Mouse (Mus musculus) kidney, embryonic 16.5 days (tissue): ENCODE results near the gene Zbtb40. TPM values are rescaled to one million over a fixed set of nuclear protein-coding genes. Genes with fewer than 3 reads are reported as not detected.

Source experiments
- ATAC-seq: fragments of 200-750 bp; cut with Nextera tagmentation; 2 replicates; pipeline ENCODE4 v1.8.0; 2017; ENCODE audit warnings: moderate TSS enrichment; ENCODE audit not compliant: low FRiP score, low TSS enrichment
- H3K27ac ChIP-seq: fragments of 300-500 bp; sonication (generic); 2 replicates; pipeline ENCODE4 v1.5.1; 2014; ENCODE audit warnings: low read length
- H3K27me3 ChIP-seq: fragments of 300-500 bp; sonication (generic); 2 replicates; pipeline ENCODE4 v1.6.1; 2014; ENCODE audit warnings: low read length, control low read depth, mixed read lengths; ENCODE audit not compliant: insufficient read depth
- H3K36me3 ChIP-seq: fragments of 300-500 bp; sonication (generic); 2 replicates; pipeline ENCODE4 v1.6.1; 2014; ENCODE audit warnings: low read length, control low read depth, mixed read lengths; ENCODE audit not compliant: insufficient read depth
- H3K4me1 ChIP-seq: fragments of 300-500 bp; sonication (generic); 2 replicates; pipeline ENCODE4 v1.6.1; 2014; ENCODE audit warnings: low read length, control low read depth, mixed read lengths; ENCODE audit not compliant: insufficient read depth
- H3K4me2 ChIP-seq: fragments of 300-500 bp; sonication (generic); replicated peaks from 2 replicates; pipeline ENCODE4 v1.6.1; 2014; ENCODE audit warnings: low read depth, low read length
- H3K4me3 ChIP-seq: fragments of 300-500 bp; sonication (generic); 2 replicates; pipeline ENCODE4 v1.5.1; 2014; ENCODE audit warnings: mild to moderate bottlenecking, low read length
- H3K9ac ChIP-seq: fragments of 300-500 bp; sonication (generic); replicated peaks from 2 replicates; pipeline ENCODE4 v1.6.1; 2014; ENCODE audit warnings: low read length
- H3K9me3 ChIP-seq: fragments of 300-500 bp; sonication (generic); 2 replicates; pipeline ENCODE4 v1.6.1; 2016; ENCODE audit warnings: low read length, control low read depth
- WGBS: fragments of 180-500 bp; shearing (Covaris S2); extraction: QIAGEN DNeasy Blood & Tissue Kit; methylation state at CpG from one replicate; pipeline ENCODE4 v1.1.7; 2014; 5-methylcytosine and 5-hydroxymethylcytosine counted together
- polyA plus RNA-seq: library from polyadenylated mRNA; unstranded; fragments of >200 nt; fragmentation: Nextera tagmentation; extraction: Ambion mirVana; gene quantifications from 2 replicates; pipeline ENCODE4 v1.2.1, GENCODE M21; 2015

Gene Zbtb40
- polyA plus RNA-seq, 1 experiment from 2014 or later = 4.9 TPM

GRCm38 (mm10) chr4:137065846-137066245 is 17.2 kb upstream of the Zbtb40 start:
- 0 out of 2 replicates have a peak, but pooled peaks cover 3% of the 10 kb centered on the region for H3K27me3 ChIP-seq
- H3K9me3 ChIP-seq = no peaks in the 10 kb centered on the region
- no peak for ATAC-seq
- H3K9ac ChIP-seq = no peak overlapping the region
- H3K4me3 ChIP-seq = no peak overlapping the region
- no peaks in the 10 kb centered on the region for H3K36me3 ChIP-seq
- no peaks in the 10 kb centered on the region for H3K4me1 ChIP-seq
- WGBS = 82% methylated on average over 6 of the region's 6 CpGs
- no peak overlapping the region for H3K27ac ChIP-seq
- H3K4me2 ChIP-seq = no peak overlapping the region

DNA sequence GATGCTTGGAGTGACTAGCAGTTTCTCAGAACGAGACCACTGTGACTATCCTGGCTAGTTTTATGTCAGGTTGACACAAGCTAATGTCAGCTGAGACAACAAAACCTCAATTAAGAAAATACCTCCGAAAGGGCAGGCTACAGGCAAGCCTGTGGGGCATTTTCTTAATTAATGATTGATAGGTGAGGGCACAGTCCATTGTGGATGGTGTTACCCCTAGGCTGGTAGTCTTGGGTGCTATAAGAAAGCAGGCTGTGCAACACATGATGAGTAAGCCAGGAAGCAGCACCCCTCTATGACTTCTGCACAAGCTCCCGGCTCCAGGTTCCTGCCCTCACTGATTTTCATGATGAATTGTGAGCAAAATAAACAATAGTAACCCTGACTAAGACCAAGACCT is 6.3 kb upstream of the Zbtb40 start:
- Histone ChIP-seq H3K4me2 (no peak overlapping the region), H3K36me3 (no peaks in the 10 kb centered on the region), H3K9ac (no peak overlapping the region), H3K4me1 (no peaks in the 10 kb centered on the region), H3K4me3 (no peak overlapping the region), H3K9me3 (peaks cover 3% of the 10 kb centered on the region), H3K27me3 (peaks cover 21% of the 10 kb centered on the region), H3K27ac (no peak overlapping the region)
- ATAC-seq = no peak
- WGBS = 64% methylated on average over 3 of the region's 3 CpGs

DNA sequence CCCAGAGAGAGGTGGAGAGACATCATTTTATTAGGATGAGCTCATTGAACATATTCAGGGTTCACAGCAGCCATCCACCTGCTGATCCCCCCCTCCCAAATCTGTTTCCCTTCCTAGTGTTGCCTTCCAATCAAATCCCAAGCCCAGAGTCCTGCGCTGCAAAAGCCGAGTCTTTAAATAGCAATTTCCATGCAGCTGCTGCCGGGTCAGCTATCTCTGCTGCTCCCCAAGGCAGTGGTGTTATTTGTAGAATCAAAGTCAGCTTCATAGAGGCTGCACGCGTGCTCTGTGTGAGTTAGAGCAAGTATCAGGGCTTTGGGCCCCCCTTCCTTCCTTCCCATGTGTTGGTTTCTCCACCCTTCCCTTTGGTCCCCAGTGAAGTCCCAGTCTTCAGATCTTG is 5.2 kb upstream of the Zbtb40 start:
- no peaks in the 10 kb centered on the region for H3K36me3 ChIP-seq
- 77% methylated on average over 5 of the region's 5 CpGs for WGBS
- no peak overlapping the region for H3K4me3 ChIP-seq
- H3K4me1 ChIP-seq = no peaks in the 10 kb centered on the region
- H3K4me2 ChIP-seq = no peak overlapping the region
- no peak overlapping the region for H3K27ac ChIP-seq
- peaks cover 24% of the 10 kb centered on the region for H3K27me3 ChIP-seq
- no peak overlapping the region for H3K9ac ChIP-seq
- H3K9me3 ChIP-seq = peaks cover 14% of the 10 kb centered on the region
- no peak for ATAC-seq

GRCm38 (mm10) chr4:137047840-137048549 is 606 bp downstream of the Zbtb40 start:
- WGBS = under 1% methylated on average over 52 of the region's 52 CpGs
- H3K4me1 ChIP-seq = peaks cover 24% of the 10 kb centered on the region

GRCm38 (mm10) chr4:137046110-137046509 is 2.5 kb downstream of the Zbtb40 start:
- Histone ChIP-seq H3K4me3 (no peak overlapping the region), H3K9ac (no peak overlapping the region), H3K27ac (no peak overlapping the region), H3K9me3 (peaks cover 15% of the 10 kb centered on the region), H3K4me2 (no peak overlapping the region), H3K36me3 (no peaks in the 10 kb centered on the region), H3K4me1 (peaks cover 31% of the 10 kb centered on the region), H3K27me3 (peaks cover 15% of the 10 kb centered on the region)
- WGBS = 95% methylated on average over 5 of the region's 5 CpGs
- no peak for ATAC-seq

More at GRCm38 (mm10) chr4:137047840-137048549, 606 bp downstream of the Zbtb40 start:
- peaks cover 20% of the 10 kb centered on the region for H3K27me3 ChIP-seq
- peak overlapping the region; percentile 79 for H3K4me2 ChIP-seq
- H3K36me3 ChIP-seq = no peaks in the 10 kb centered on the region
- peak overlapping the region; percentile 77 for H3K27ac ChIP-seq
- peak overlapping the region; percentile 87 for H3K9ac ChIP-seq
- H3K4me3 ChIP-seq = peak overlapping the region; percentile 97
- peaks cover 15% of the 10 kb centered on the region for H3K9me3 ChIP-seq
- peak; percentile 84 for ATAC-seq

DNA sequence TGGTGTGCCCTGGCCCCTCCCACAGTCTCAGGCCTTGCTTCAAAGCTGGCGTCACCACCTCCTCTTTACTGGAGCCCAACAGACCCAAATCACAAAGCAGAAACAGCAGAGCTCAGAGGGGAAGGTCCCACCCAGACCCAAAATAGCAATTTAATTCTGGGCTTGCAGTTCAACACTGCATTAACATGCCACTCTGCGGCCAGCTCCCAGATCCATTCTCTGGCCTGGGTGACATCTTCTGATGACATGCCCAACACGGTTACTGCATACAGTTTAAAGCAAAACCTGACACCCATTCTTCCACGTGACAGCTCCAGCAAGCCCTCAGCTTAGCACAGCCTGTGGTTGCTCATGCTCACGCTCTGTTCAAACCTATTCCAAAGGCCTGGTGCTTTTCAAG is 4.1 kb downstream of the Zbtb40 start:
- no peaks in the 10 kb centered on the region for H3K36me3 ChIP-seq
- H3K4me1 ChIP-seq = peaks cover 31% of the 10 kb centered on the region
- peaks cover 7% of the 10 kb centered on the region; the same call in 1 of the 2 replicates for H3K9me3 ChIP-seq
- WGBS = 43% methylated on average over 5 of the region's 5 CpGs
- H3K4me2 ChIP-seq = peak overlapping the region; percentile 3; the same call in 1 of the 2 replicates
- ATAC-seq = no peak
- H3K4me3 ChIP-seq = no peak overlapping the region
- no peaks in the 10 kb centered on the region for H3K27me3 ChIP-seq
- 0 out of 2 replicates have a peak overlapping the region, but pooled peaks have one; percentile 4 for H3K9ac ChIP-seq
- peak overlapping the region; percentile 15; the same call in 1 of the 2 replicates for H3K27ac ChIP-seq

DNA sequence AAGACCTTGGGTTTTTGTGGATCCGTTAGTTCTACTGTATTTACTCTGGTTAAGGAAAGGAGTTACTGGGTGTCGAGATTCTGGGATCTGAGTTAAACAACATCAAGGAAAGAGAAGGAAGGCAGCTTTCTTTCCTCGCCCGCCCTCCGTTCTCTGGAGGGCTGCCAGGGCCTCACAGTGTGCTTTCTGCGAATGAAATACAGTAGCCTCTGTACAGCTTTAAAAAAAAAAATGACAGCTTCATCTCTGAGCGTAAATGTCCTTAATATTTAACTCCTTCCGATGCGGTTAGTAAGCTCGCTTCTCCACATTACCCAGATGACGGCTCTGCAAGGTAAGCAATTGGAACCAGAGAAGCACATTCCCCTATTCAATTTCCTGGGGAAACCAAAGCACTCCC is 4.8 kb downstream of the Zbtb40 start:
- ATAC-seq = no peak
- 0 out of 2 replicates have a peak, but pooled peaks cover under 1% of the 10 kb centered on the region for H3K9me3 ChIP-seq
- peak overlapping the region; percentile 3 for H3K4me2 ChIP-seq
- no peaks in the 10 kb centered on the region for H3K27me3 ChIP-seq
- H3K4me1 ChIP-seq = peaks cover 31% of the 10 kb centered on the region
- WGBS = 27% methylated on average over 11 of the region's 11 CpGs
- H3K9ac ChIP-seq = peak overlapping the region; percentile 34; the same call in 1 of the 2 replicates
- H3K27ac ChIP-seq = peak overlapping the region; percentile 15
- no peak overlapping the region for H3K4me3 ChIP-seq
- H3K36me3 ChIP-seq = no peaks in the 10 kb centered on the region

- Histone ChIP-seq H3K4me3 (no peak overlapping the region), H3K9me3 (no peaks in the 10 kb centered on the region), H3K4me1 (peaks cover 25% of the 10 kb centered on the region), H3K9ac (no peak overlapping the region), H3K27me3 (no peaks in the 10 kb centered on the region), H3K4me2 (no peak overlapping the region), H3K27ac (no peak overlapping the region), H3K36me3 (no peaks in the 10 kb centered on the region)
- no peak for ATAC-seq
- 94% methylated on average over 8 of the region's 8 CpGs for whole genome bisulfite sequencing
Observed at GRCm38 (mm10) chr4:137042039-137042438, 6.6 kb downstream of the Zbtb40 start.

- Histone ChIP-seq H3K27me3 (no peaks in the 10 kb centered on the region), H3K36me3 (no peaks in the 10 kb centered on the region), H3K4me1 (peaks cover 25% of the 10 kb centered on the region), H3K4me3 (no peak overlapping the region), H3K9me3 (no peaks in the 10 kb centered on the region), H3K9ac (no peak overlapping the region), H3K27ac (peak overlapping the region; percentile 52; the same call in 1 of the 2 replicates), H3K4me2 (no peak overlapping the region)
- 57% methylated on average over 10 of the region's 10 CpGs for WGBS
- peak; percentile 71 for ATAC-seq
Observed at GRCm38 (mm10) chr4:137041161-137041621, 7.4 kb downstream of the Zbtb40 start.

- 93% methylated on average over 7 of the region's 7 CpGs for WGBS
- H3K27ac ChIP-seq = no peak overlapping the region
- ATAC-seq = no peak
- H3K4me1 ChIP-seq = peaks cover 18% of the 10 kb centered on the region
- no peaks in the 10 kb centered on the region for H3K9me3 ChIP-seq
- H3K27me3 ChIP-seq = no peaks in the 10 kb centered on the region
- no peak overlapping the region for H3K4me2 ChIP-seq
- no peak overlapping the region for H3K4me3 ChIP-seq
- H3K9ac ChIP-seq = no peak overlapping the region
- no peaks in the 10 kb centered on the region for H3K36me3 ChIP-seq
Observed at GRCm38 (mm10) chr4:137039441-137039840, 9.2 kb downstream of the Zbtb40 start.
